In genomic region chr1:162548917-162549613, GRCm38 (mm10) we compare ENCODE assay signal across 7 mouse cellular contexts. TPM values are rescaled to one million over a fixed set of nuclear protein-coding genes. Genes with fewer than 3 reads are reported as not detected.
A peak's percentile ranks its signal among the peaks of the same experiment; 100 is the strongest.
DNase-seq lines count a peak whose midpoint lies in the region; ATAC-seq lines count a peak whose summit lies in the region.

No protein-coding gene starts in this region.

- no peaks in the 10 kb centered on the region for H3K27me3 ChIP-seq in lung, embryonic 16.5 days (ENCODE audit: control insufficient read depth, insufficient read depth, low read depth, low read length)
- H3K27me3 ChIP-seq in forebrain, embryonic 10.5 days (ENCODE audit: poor library complexity, severe bottlenecking): no peaks in the 10 kb centered on the region
- no peaks in the 10 kb centered on the region for H3K27me3 ChIP-seq in limb, embryonic 12.5 days
- H3K27me3 ChIP-seq in stomach, embryonic 15.5 days (replicated peaks): no peaks in the 10 kb centered on the region

- ATAC-seq in lung, embryonic 16.5 days (ENCODE audit: low read depth): no peak
- no peak for ATAC-seq in limb, embryonic 12.5 days (ENCODE audit: insufficient number of reproducible peaks, insufficient read depth, low FRiP score, low TSS enrichment, low read depth)
- ATAC-seq in stomach, embryonic 15.5 days (ENCODE audit: insufficient read depth, low FRiP score, low read depth): no peak

- H3K9me3 ChIP-seq in lung, embryonic 16.5 days (ENCODE audit: control insufficient read depth, low read length): no peaks in the 10 kb centered on the region
- H3K9me3 ChIP-seq in forebrain, embryonic 10.5 days: no peaks in the 10 kb centered on the region
- H3K9me3 ChIP-seq in limb, embryonic 12.5 days: no peaks in the 10 kb centered on the region
- no peaks in the 10 kb centered on the region for H3K9me3 ChIP-seq in stomach, embryonic 15.5 days

- no peak for DNase-seq in lung, postnatal 25 days (ENCODE audit: low spot score)
- DNase-seq in forebrain, embryonic 10.5 days (ENCODE audit: extremely low spot score, low spot score): no peak
- no peak for DNase-seq in embryo, embryonic 10 days (ENCODE audit: low spot score)
- no peak for DNase-seq in left cerebral cortex, adult 18-20 months (ENCODE audit: low spot score in 2 of 2)

- H3K36me3 ChIP-seq in lung, embryonic 16.5 days (ENCODE audit: control insufficient read depth, insufficient read depth, low read length): peaks cover 9% of the 10 kb centered on the region
- H3K36me3 ChIP-seq in forebrain, embryonic 10.5 days (replicated peaks): peaks cover 24% of the 10 kb centered on the region
- peaks cover 23% of the 10 kb centered on the region for H3K36me3 ChIP-seq in limb, embryonic 12.5 days
- peaks cover 3% of the 10 kb centered on the region; the same call in 1 of the 2 replicates for H3K36me3 ChIP-seq in stomach, embryonic 15.5 days

- H3K4me2 ChIP-seq in lung, embryonic 16.5 days (ENCODE audit: low read depth, low read length): peak overlapping the region; percentile 96
- H3K4me2 ChIP-seq in limb, embryonic 12.5 days: peak overlapping the region; percentile 91
- H3K4me2 ChIP-seq in stomach, embryonic 15.5 days: peak overlapping the region; percentile 84

- H3K4me1 ChIP-seq in lung, embryonic 16.5 days (replicated peaks; ENCODE audit: control insufficient read depth, insufficient read depth, low read length): peaks cover 11% of the 10 kb centered on the region
- peaks cover 28% of the 10 kb centered on the region for H3K4me1 ChIP-seq in forebrain, embryonic 10.5 days
- peaks cover 10% of the 10 kb centered on the region for H3K4me1 ChIP-seq in limb, embryonic 12.5 days (replicated peaks)
- H3K4me1 ChIP-seq in stomach, embryonic 15.5 days: peaks cover 3% of the 10 kb centered on the region; the same call in 1 of the 2 replicates

- H3K27ac ChIP-seq in lung, embryonic 16.5 days (ENCODE audit: low read length): peak overlapping the region; percentile 51; the same call in 1 of the 2 replicates
- H3K27ac ChIP-seq in forebrain, embryonic 10.5 days: peak overlapping the region; percentile 86
- peak overlapping the region; percentile 77 for H3K27ac ChIP-seq in limb, embryonic 12.5 days
- H3K27ac ChIP-seq in stomach, embryonic 15.5 days: peak overlapping the region; percentile 66; the same call in 1 of the 2 replicates

- WGBS in lung, embryonic 16.5 days: 60% methylated on average over 10 of the region's 10 CpGs
- WGBS in forebrain, embryonic 10.5 days: 76% methylated on average over 10 of the region's 10 CpGs
- WGBS in limb, embryonic 12.5 days: 71% methylated on average over 10 of the region's 10 CpGs
- WGBS in stomach, embryonic 15.5 days: 62% methylated on average over 10 of the region's 10 CpGs

- peak overlapping the region; percentile 87 for H3K4me3 ChIP-seq in lung, embryonic 16.5 days (ENCODE audit: low read length)
- peak overlapping the region; percentile 79 for H3K4me3 ChIP-seq in forebrain, embryonic 10.5 days
- peak overlapping the region; percentile 72 for H3K4me3 ChIP-seq in limb, embryonic 12.5 days (replicated peaks)
- H3K4me3 ChIP-seq in stomach, embryonic 15.5 days (replicated peaks): peak overlapping the region; percentile 67

- peak overlapping the region; percentile 83 for H3K9ac ChIP-seq in lung, embryonic 16.5 days (ENCODE audit: low read length)
- peak overlapping the region; percentile 60; the same call in 1 of the 2 replicates for H3K9ac ChIP-seq in limb, embryonic 12.5 days (replicated peaks)
- H3K9ac ChIP-seq in stomach, embryonic 15.5 days: peak overlapping the region; percentile 64; the same call in 1 of the 2 replicates

RNA-seq across cellular contexts. Expression of gene Mettl13, which starts 0.7 kb away (rescaled TPM):
- 21.3 and 22.9 TPM in 2 replicates for polyA plus RNA-seq in lung, embryonic 16.5 days (2015; fragmentation: Nextera tagmentation; extraction: Ambion mirVana)
- polyA plus RNA-seq in forebrain, embryonic 10.5 days (2016; fragmentation: Nextera tagmentation; extraction: Ambion mirVana): 32.8 and 34.8 TPM in 2 replicates
- polyA plus RNA-seq in limb, embryonic 12.5 days (2016; fragmentation: Nextera tagmentation; extraction: Ambion mirVana): 32.6 and 32.8 TPM in 2 replicates
- polyA plus RNA-seq in stomach, embryonic 15.5 days (2015; fragmentation: Nextera tagmentation; extraction: Ambion mirVana): 20.3 and 21.0 TPM in 2 replicates
- 10 to 100 TPM; 10.5 to 11.0 TPM for total RNA-seq in left cerebral cortex, adult 18-20 months (2021)

RNA-seq across cellular contexts. Expression of gene Vamp4, which starts 21.2 kb away (rescaled TPM):
- polyA plus RNA-seq in lung, embryonic 16.5 days (2015; fragmentation: Nextera tagmentation; extraction: Ambion mirVana): 52.3 and 57.7 TPM in 2 replicates
- 49.0 and 49.2 TPM in 2 replicates for polyA plus RNA-seq in forebrain, embryonic 10.5 days (2016; fragmentation: Nextera tagmentation; extraction: Ambion mirVana)
- polyA plus RNA-seq in limb, embryonic 12.5 days (2016; fragmentation: Nextera tagmentation; extraction: Ambion mirVana): 71.8 and 77.6 TPM in 2 replicates
- 53.1 and 53.7 TPM in 2 replicates for polyA plus RNA-seq in stomach, embryonic 15.5 days (2015; fragmentation: Nextera tagmentation; extraction: Ambion mirVana)
- 100 to 1,000 TPM; 110 to 113 TPM for total RNA-seq in left cerebral cortex, adult 18-20 months (2021)
